Mouse (Mus musculus) retina, postnatal 1 day (tissue): ENCODE data around the gene Ugt1a6b.

ENCODE experiments used
- DNase-seq: peaks from one replicate; pipeline ENCODE4 v3.0.0-alpha.2; 2012

Gene Ugt1a6b

DNA sequence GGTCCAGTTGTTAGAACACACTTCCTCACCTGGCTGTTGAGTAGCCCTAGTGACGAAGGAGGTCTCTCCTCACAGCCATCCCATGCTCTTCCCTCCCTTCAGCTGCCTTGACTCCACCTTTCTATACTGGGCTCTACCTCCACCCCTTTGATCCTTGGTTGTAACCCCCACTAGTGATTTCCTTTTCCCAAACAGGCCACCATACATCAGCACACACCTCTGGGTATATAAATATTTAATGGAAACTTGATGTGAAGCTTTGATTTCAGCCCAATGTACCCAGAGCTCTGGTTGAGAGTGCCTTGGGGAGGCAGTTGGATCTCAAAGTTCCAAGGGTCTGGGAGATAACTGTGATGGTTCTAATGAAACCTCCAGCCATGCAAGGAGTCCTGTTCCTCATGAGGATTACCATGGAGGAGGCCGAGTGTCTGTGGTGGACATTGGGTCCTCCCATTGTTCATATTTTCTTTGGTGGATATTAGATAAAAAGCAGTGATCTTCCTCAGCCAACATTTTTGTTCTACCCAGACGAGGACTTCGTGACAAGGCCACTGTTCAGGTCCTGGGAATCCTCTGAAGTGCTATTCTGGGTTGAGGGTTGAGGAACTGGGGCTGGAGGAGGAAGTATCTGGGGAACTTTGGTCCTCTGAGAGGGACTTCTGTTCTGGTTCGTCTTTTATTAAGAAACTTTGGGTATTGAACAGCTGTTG, 123.8 kb downstream of the Ugt1a6b start, which contains the start of gene Mroh2a:
Gene Mroh2a (plus strand): TSS at position 317 of the 710 bp plus-strand sequence.
- DNase-seq, result no peak

DNA sequence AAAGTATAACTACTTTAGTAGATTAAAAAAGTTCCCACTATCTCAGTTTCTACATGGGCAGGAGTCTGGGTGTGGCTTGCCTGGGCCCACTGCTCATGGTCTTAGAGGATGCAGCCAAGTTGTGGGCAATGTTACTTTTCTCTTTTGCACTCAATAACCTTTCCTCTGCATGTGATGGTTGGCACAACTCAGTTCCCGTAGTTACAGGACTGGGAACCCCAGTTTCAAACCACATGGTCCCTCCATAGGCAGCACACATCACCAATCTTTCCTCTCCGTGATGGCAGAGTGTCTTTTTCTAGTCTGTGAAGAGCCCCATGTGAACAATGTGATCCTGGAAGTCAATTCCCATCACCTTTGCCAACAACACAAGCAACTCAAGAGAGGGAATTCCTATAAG, 124.4 kb downstream of the Ugt1a6b start:
- no peak for DNase-seq

GRCm38 (mm10) chr1:88228121-88228520, 125.1 kb downstream of the Ugt1a6b start:
- no peak for DNase-seq

DNA sequence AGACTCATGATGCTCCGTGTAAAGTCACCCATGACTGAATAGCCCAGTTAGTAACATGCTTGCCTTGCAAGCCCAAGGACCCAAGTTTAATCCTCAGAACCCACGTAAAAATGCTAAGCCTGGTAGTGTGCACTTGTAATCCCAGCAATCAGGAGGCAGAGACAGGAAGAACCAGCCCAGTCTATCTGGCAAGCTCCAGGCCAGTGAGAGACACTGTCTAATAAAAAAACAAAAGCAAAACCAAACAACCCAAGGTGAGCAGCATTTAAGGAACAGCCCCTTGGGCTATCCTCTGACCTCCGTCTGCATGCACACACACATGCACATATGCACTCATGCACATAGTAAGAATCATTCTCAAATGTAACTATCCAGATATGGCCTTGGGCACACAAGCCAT, 126.5 kb downstream of the Ugt1a6b start:
- DNase-seq, result no peak

DNA sequence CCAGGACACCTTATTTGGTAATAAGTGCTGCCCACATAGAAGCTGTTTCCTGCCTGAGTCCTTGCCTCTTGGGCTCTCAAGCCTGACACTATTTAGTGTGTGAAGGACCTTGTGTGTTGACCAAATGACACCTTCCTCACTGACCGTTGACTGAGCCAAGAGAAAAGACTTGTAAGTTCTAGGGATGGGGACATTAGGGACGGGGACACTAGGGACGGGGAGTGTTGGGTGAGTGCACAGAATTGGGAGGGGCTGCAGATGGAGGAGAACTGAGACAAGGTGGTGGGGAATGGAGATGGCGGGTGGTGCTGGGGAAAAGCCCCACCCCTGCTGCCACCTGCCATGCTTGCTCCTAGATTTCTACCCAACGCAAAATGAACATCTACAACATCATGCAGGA, 126.9 kb downstream of the Ugt1a6b start:
- no peak for DNase-seq

DNA sequence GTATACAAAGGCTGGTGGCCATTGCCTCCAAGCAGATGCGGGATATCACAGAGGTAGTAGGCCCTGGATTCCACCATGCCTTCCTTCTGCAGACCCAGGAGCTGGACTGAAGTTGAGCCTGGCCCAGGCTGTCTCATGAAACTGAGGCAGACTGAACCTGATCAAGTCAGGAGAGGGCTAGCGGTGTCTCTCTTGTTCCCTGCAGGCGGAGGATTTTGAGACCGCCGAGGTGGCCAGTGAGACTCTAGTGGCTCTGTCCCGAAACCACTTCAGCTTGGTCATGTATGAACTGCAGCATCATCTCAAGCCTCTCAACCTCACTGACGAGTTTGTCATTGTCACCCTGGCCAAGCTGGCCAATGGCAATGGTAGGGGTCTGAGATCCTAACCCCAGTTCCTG, 127.4 kb downstream of the Ugt1a6b start:
- DNase-seq, result no peak

DNA sequence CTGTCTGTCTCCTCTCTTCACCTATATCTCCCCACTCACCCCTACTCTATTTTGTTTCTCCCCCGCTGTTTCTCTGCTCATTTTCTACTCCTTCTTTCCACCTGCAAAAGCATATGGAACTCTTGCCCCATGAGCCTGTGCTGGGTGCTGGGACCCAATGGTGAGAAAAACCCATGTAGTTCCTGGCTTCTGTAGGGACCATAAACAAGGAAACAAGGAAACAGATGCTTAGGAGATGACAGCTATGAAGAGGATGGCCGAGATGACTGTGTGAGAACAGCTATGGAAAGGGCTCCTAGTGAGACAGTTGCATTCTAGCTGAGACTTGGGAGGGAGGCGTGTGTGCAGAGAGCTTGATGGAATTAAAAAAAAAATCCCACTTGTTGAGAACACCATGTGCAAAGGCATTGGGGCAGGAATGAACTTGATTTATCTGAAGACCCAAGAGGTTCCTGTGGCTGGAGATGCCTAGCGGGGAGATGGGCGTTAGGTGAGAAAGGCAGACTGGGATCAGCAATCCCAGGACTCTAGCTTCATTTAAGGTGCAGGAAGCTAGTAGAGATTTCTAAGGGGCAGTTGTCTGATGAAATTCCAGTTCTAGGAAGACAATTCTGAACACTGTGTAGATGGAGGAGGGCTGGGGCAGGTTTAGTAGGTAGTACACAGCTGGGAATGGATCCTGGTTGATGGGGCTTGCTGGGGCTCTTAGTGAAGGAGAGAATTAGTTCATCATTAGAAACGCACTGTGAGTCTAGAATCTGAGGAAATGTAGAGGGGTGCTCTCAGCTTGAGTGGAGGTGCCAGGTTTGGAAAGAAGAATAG, 128.1 kb downstream of the Ugt1a6b start:
- no peak for DNase-seq

- DNase-seq, result no peak
Observed at GRCm38 (mm10) chr1:88231803-88232499, 128.9 kb downstream of the Ugt1a6b start.

GRCm38 (mm10) chr1:88232664-88233380, 129.8 kb downstream of the Ugt1a6b start:
- no peak for DNase-seq

DNA sequence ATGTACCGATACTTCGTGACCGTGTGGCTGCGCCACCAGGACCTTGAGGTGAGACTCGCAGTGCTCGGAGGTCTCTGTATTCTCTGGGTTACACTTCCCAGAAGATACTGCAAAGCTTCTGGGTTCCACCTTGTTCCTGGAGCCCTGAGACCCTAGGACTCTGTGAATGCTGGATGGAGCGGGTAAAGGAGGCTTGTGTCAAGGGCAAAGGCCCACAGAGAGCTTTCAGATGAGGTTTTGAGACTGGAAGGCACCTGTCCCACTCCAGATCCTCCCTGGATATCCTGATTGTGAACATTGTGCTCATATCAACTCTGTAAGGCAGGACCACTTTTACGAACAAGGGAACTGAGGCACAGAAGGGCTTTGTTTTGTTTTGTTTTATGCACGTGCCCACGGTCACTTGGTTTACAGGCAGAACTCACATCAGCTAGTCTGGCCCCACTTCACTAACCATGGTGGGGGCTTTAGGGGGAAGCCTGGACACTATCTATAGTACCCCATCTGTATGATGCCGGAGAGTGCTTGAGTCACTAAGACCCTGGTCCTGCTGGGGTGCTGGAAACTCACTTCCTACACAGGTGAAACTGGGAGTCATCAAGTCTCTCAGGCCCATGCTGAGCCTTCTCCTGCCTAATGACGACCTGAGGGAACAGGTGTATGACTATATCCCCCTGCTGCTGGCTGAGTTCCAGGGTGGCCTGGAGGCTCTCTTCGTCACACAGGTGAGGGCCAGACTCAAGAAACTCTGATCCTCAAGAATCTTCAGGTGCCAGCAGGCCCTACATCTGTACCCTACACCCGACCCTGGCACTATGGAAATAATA, 130.6 kb downstream of the Ugt1a6b start:
- no peak for DNase-seq

GRCm38 (mm10) chr1:88234248-88234610, 131.2 kb downstream of the Ugt1a6b start:
- no peak for DNase-seq

DNA sequence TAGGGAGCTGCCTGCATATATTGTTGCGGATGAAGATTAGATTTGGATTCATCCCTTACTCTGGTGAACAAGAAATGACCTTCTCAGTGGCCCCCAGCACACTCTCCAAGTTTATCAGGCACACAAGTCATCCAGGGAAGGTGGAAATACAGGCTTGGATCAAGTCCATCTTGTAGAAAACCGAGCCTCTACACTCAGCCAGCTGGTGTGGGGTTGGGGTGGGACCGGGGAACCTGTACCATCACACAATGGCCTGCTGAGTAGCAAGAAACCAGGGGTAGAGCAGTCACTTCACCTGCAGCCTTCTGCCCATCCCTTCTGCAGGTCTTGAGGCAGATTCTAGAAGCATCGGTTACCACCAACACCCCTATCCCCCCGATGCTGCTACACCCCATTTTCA, 131.6 kb downstream of the Ugt1a6b start:
- DNase-seq, result no peak

DNA sequence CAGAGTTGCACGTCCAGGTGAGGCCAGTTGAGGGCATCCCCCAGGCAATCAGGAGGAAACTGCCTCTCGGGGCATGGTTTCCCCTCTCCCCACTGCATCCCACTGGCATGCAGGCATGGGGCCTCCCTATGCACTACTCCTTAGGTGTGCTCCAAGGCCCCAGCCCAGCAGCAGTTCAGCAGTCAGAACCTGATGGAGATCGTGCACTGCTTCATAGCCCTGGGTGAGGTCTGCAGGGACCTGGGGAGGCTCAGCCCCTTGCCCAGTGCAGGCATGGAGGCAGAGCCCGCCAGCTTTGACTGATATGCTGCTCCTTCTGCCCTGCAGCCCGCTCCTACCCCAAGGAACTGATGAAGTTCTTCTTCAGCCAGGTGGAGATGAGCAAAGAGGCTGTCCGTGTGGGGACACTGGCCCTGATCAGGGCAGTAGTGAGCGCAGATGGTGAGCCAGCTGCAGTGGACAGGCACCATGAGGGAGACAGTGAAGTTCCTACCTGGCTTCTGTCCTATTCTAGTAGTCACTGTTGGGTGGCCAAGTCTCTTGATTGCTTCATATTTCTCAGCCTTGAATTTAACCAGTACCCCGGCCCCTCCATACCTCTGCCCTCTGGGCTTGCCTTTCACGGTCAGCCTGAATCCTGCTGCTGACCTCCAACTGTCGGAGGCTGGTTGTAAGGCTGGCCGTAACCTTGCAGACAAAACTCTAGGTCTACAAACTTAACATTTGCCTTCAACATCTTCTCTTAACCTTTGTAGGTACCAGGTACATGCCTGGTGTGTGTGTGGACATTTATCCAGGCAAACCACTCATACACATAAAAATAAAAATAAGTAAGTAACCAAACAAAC, 132.2 kb downstream of the Ugt1a6b start:
- DNase-seq, result no peak

GRCm38 (mm10) chr1:88235894-88236415, 132.9 kb downstream of the Ugt1a6b start:
- DNase-seq, result no peak

DNA sequence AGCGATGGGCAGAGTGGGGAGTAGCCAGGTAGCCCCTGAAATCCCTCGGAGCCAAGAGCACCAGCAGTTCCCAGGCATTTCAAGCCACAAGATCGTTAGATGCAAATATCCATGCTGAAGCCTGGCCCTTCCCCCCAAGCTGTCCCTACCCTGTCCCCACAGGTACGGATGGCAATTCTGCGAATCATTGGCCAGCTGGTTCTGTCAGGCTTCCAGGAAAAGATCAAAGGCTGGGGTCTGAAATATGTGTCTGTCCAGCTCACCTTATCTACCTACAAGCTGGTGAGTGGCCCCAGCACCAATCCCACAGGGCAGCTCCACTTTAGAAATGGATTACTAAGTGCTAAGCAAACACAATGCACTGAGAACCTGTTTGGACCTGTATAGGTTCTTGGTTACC, 134.3 kb downstream of the Ugt1a6b start:
- DNase-seq, result no peak

- DNase-seq, result no peak
Observed at GRCm38 (mm10) chr1:88238771-88239170, 135.7 kb downstream of the Ugt1a6b start.

GRCm38 (mm10) chr1:88240072-88240471, 137.0 kb downstream of the Ugt1a6b start:
- DNase-seq, result no peak

GRCm38 (mm10) chr1:88240579-88240978, 137.5 kb downstream of the Ugt1a6b start:
- no peak for DNase-seq

GRCm38 (mm10) chr1:88243861-88244260, 140.8 kb downstream of the Ugt1a6b start:
- DNase-seq, result no peak

DNA sequence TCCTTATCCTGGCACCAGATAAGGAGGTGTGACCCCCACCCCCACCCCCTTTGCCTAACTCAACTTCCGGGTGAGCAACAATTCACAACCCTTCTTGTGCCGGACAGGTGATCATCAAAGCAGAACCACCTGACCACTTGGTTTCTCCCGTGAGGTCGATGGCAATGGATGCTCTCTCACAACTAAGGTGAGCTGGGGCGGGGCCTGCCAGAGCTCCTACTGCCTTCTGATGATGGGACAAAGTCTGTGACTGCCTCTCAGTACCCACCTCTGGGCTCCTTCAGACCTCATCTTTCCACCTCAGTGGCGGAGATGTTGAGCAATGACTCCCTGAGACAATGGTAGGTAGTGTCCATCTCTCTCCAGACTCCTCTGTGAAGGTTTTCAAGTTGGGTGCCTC, 142.8 kb downstream of the Ugt1a6b start:
- DNase-seq, result no peak

GRCm38 (mm10) chr1:88246386-88246785, 143.3 kb downstream of the Ugt1a6b start:
- no peak for DNase-seq
